Mouse (Mus musculus): ENCODE measurements around the gene Cdh23.

DNA sequence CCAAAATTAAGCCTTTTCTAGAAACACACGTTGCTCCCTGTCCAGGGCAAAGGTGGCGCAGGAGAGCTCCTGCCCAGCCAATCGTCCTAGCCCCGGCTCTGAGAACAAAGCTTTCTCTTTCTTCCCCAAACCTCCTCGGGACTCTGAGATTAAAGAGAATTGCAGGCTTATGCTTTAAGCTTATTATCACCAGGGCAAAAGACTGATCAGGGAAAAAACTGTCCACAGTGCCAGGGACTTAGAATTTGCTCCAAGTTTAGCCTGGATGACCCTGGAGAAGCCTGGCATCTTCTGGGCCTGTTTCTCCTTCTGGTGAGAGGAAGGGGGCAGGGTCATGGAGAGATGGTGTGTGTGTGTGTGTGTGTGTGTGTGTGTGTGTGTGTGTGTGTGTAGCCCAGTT is 434.8 kb downstream of the Cdh23 start:
- TF ChIP-seq ZC3H11A (IDR thresholded peaks at IDR 0.05; ENCODE audit: borderline replicate concordance, low read depth, low read length) (no peak), MAFK (IDR thresholded peaks at IDR 0.05; ENCODE audit: insufficient read depth, low read depth, low read length) (no peak), ZNF384 (IDR thresholded peaks at IDR 0.05; ENCODE audit: low read depth, low read length) (no peak)
